Mouse (Mus musculus) myocyte (in vitro differentiated cells): ENCODE data around the gene Fgr. TPM values are rescaled to one million over a fixed set of nuclear protein-coding genes. Genes with fewer than 3 reads are reported as not detected.

ENCODE experiments used
- H3K27me3 ChIP-seq: one replicate; pipeline ENCODE4 v1.6.1; 2011; ENCODE audit not compliant: control insufficient read depth, insufficient read depth, insufficient read length
- H3K36me3 ChIP-seq: one replicate; pipeline ENCODE4 v1.6.1; 2011; ENCODE audit not compliant: control insufficient read depth, insufficient read depth
- H3K4me2 ChIP-seq: one replicate; pipeline ENCODE4 v1.6.1; 2011; ENCODE audit warnings: low read depth, control low read depth
- H3K4me3 ChIP-seq: one replicate; pipeline ENCODE4 v1.5.1; 2011; ENCODE audit warnings: mild to moderate bottlenecking, control low read depth, moderate library complexity
- H3K79me2 ChIP-seq: one replicate; pipeline ENCODE4 v1.6.1; 2011; ENCODE audit not compliant: control insufficient read depth, insufficient read depth
- H3ac ChIP-seq: one replicate; pipeline ENCODE4 v1.6.1; 2011; ENCODE audit not compliant: control insufficient read depth, insufficient read length
- CEBPB ChIP-seq: IDR thresholded peaks from 2 replicates; pipeline ENCODE4 v1.6.1; 2011; ENCODE audit warnings: mild to moderate bottlenecking, moderate library complexity; ENCODE audit not compliant: poor library complexity, insufficient read depth, severe bottlenecking
- E2F4 ChIP-seq: IDR thresholded peaks from one replicate; pipeline ENCODE4 v1.6.1; 2011; ENCODE audit warnings: mild to moderate bottlenecking, control low read depth, moderate library complexity; ENCODE audit not compliant: insufficient read depth
- MAX ChIP-seq: IDR thresholded peaks from one replicate; pipeline ENCODE4 v1.6.1; 2011; ENCODE audit warnings: low read depth, mild to moderate bottlenecking, control low read depth
- MYOD1 ChIP-seq, 3 experiments: IDR thresholded peaks; one replicate each; pipeline ENCODE4 v1.6.1; 2011; ENCODE audit warnings: control low read depth in 2 of 3, low read depth in 2 of 3, mild to moderate bottlenecking in 2 of 3, moderate library complexity in 1 of 3; ENCODE audit not compliant: insufficient read length in 2 of 3, control insufficient read depth in 1 of 3
- MYOG ChIP-seq, 3 experiments: IDR thresholded peaks; one replicate each; pipeline ENCODE4 v1.6.1; 2011; ENCODE audit warnings: control low read depth in 2 of 3, low read depth in 2 of 3, mild to moderate bottlenecking in 2 of 3; ENCODE audit not compliant: insufficient read length in 2 of 3, control insufficient read depth in 1 of 3, insufficient read depth in 1 of 3
- POLR2A ChIP-seq: IDR thresholded peaks from one replicate; pipeline ENCODE4 v1.6.1; 2011; ENCODE audit warnings: low read depth, mild to moderate bottlenecking, control low read depth, moderate library complexity; ENCODE audit not compliant: insufficient read length
- POLR2AphosphoS2 ChIP-seq: IDR thresholded peaks from one replicate; pipeline ENCODE4 v1.6.1; 2011; ENCODE audit warnings: low read depth, control low read depth; ENCODE audit not compliant: insufficient read length
- REST ChIP-seq: IDR thresholded peaks from one replicate; pipeline ENCODE4 v1.6.1; 2011; ENCODE audit warnings: mild to moderate bottlenecking, control low read depth, moderate library complexity; ENCODE audit not compliant: insufficient read depth, insufficient read length
- SRF ChIP-seq: IDR thresholded peaks from one replicate; pipeline ENCODE4 v1.6.1; 2011; ENCODE audit warnings: low read depth; ENCODE audit not compliant: control insufficient read depth, insufficient read length
- TCF12 ChIP-seq: IDR thresholded peaks from one replicate; pipeline ENCODE4 v1.6.1; 2011; ENCODE audit warnings: mild to moderate bottlenecking, control low read depth; ENCODE audit not compliant: poor library complexity, insufficient read depth, severe bottlenecking
- TCF3 ChIP-seq: IDR thresholded peaks from one replicate; pipeline ENCODE4 v1.6.1; 2011; ENCODE audit warnings: low read depth, control low read depth; ENCODE audit not compliant: insufficient read length
- USF1 ChIP-seq: IDR thresholded peaks from one replicate; pipeline ENCODE4 v1.6.1; 2011; ENCODE audit warnings: low read depth, mild to moderate bottlenecking, control low read depth, moderate library complexity
- polyA plus RNA-seq: library from polyadenylated mRNA; unstranded; fragments of >200 nt; fragmentation: generic; extraction: Trizol; gene quantifications from one replicate; pipeline ENCODE4 v1.2.1, GENCODE M21; 2012; ENCODE audit warnings: missing spikeins

The Fgr gene
- polyA plus RNA-seq, 1 experiment = not detected

GRCm38 (mm10) chr4:133026272-133026671 lies 52.4 kb downstream of the Fgr start:
- Histone ChIP-seq H3ac (no peak overlapping the region), H3K27me3 (no peaks in the 10 kb centered on the region), H3K4me3 (no peak overlapping the region), H3K79me2 (peaks cover 95% of the 10 kb centered on the region), H3K36me3 (peaks cover 12% of the 10 kb centered on the region), H3K4me2 (no peak overlapping the region)
- TF ChIP-seq TCF12 (no peak), REST (no peak), TCF3 (no peak), MAX (no peak), POLR2A (no peak), USF1 (no peak), E2F4 (no peak), CEBPB (no peak), POLR2AphosphoS2 (no peak), MYOD1 (IDR thresholded peaks at IDR 0.05; ENCODE audit: control insufficient read depth in 1 of 3, insufficient read length in 2 of 3, low read depth in 2 of 3) (no peak), MYOG (IDR thresholded peaks at IDR 0.05; ENCODE audit: control insufficient read depth in 1 of 3, insufficient read depth in 1 of 3, insufficient read length in 2 of 3, low read depth in 2 of 3) (no peak), SRF (no peak)

DNA sequence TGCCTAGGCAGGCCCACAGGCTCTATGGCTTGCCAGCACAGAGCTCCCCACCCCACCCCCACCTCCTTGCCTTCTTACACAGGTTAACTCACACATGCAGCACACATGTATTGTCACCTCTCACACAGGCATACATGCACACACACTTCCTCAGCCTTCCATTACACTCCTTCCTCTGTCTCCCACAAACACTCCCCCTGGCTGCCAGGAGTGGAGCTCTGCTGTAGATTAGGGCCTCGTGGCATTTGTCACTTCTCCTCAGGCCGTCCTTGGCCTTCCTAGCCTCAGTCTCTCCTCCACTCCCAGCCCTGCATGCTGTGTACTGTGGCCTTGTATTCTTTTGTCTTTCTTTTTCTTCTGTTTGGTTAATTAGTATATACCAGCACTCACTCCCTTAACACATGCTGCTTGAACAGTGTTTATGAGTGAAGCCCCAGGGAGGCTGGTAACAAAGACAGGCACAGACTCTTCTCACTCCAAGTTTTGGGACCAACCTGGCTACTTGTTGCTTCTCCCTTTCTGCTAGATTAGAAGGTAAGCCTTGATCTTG lies 53.0 kb downstream of the Fgr start:
- TF ChIP-seq TCF3 = no peak
- no peak for TF ChIP-seq E2F4
- no peak for TF ChIP-seq MAX
- no peak for TF ChIP-seq REST
- no peak for TF ChIP-seq SRF
- no peak for TF ChIP-seq USF1
- no peak for TF ChIP-seq MYOD1 (IDR thresholded peaks at IDR 0.05; ENCODE audit: control insufficient read depth in 1 of 3, insufficient read length in 2 of 3, low read depth in 2 of 3)
- TF ChIP-seq CEBPB = no peak
- no peak for TF ChIP-seq POLR2AphosphoS2
- TF ChIP-seq TCF12 = no peak
- TF ChIP-seq MYOG (IDR thresholded peaks at IDR 0.05; ENCODE audit: control insufficient read depth in 1 of 3, insufficient read depth in 1 of 3, insufficient read length in 2 of 3, low read depth in 2 of 3) = no peak
- no peak for TF ChIP-seq POLR2A
- Histone ChIP-seq H3K4me2 (no peak overlapping the region), H3K4me3 (no peak overlapping the region), H3K79me2 (peaks cover 95% of the 10 kb centered on the region), H3K27me3 (no peaks in the 10 kb centered on the region), H3ac (no peak overlapping the region), H3K36me3 (peaks cover 17% of the 10 kb centered on the region)

DNA sequence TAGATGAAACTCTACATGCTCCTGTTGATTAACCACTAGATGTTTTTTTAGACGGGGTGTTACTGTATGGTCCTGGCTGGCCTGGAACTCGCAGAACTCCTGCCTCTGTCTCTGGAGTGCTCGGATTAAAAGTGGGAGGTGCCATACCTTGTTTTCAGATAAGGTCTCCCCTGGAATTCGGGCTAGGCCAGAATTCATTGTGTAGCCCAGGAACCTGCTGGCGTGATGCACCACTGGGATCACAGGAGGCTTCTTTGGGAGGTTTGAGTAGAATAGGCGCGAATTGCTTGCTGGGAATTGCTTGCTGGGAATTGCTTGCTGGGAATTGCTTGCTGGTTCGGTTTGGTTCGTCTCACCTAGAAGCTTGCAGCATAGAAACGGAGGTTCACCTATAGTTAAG lies 53.8 kb downstream of the Fgr start:
- peaks cover 17% of the 10 kb centered on the region for H3K36me3 ChIP-seq
- no peak for TF ChIP-seq TCF12
- TF ChIP-seq POLR2AphosphoS2 = no peak
- TF ChIP-seq POLR2A = peak; percentile 7
- H3K4me3 ChIP-seq = no peak overlapping the region
- H3K4me2 ChIP-seq = no peak overlapping the region
- H3K79me2 ChIP-seq = peaks cover 95% of the 10 kb centered on the region
- no peak overlapping the region for H3ac ChIP-seq
- no peaks in the 10 kb centered on the region for H3K27me3 ChIP-seq

- Histone ChIP-seq H3ac (no peak overlapping the region), H3K4me2 (no peak overlapping the region), H3K79me2 (peaks cover 95% of the 10 kb centered on the region), H3K4me3 (no peak overlapping the region), H3K27me3 (no peaks in the 10 kb centered on the region), H3K36me3 (peaks cover 17% of the 10 kb centered on the region)
- TF ChIP-seq CEBPB = no peak
- TF ChIP-seq USF1 = no peak
- TF ChIP-seq MYOG (IDR thresholded peaks at IDR 0.05; ENCODE audit: control insufficient read depth in 1 of 3, insufficient read depth in 1 of 3, insufficient read length in 2 of 3, low read depth in 2 of 3) = no peak
- peak; percentile 6 for TF ChIP-seq POLR2A
- TF ChIP-seq SRF = no peak
These were observed 54.3 kb downstream of the Fgr start for GRCm38 (mm10) chr4:133028193-133028592.

DNA sequence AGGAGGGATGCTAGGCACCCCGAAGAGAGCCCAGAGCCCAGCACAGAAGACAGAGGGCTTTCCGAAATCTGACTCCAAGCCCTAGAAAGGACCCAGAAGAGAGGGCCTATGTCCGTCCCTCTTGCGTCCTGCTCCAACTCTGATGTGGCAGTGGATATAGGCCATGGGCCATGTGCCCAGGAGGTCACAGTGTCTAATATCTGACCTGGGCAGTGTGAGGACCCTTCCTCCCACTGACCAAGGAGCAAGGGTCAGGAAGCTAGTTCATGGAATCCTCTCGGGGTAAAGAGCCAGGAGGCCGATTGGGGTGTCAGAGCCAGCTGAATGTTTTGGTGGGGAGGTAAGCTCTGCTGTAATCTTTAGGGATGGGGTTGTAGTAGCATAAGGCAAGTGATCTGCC lies 55.0 kb downstream of the Fgr start:
- H3K79me2 ChIP-seq = peaks cover 94% of the 10 kb centered on the region
- no peak for TF ChIP-seq TCF3
- no peak for TF ChIP-seq CEBPB
- TF ChIP-seq TCF12 = no peak
- no peak for TF ChIP-seq MYOD1 (IDR thresholded peaks at IDR 0.05; ENCODE audit: control insufficient read depth in 1 of 3, insufficient read length in 2 of 3, low read depth in 2 of 3)
- no peak for TF ChIP-seq MAX
- TF ChIP-seq POLR2AphosphoS2 = no peak
- TF ChIP-seq REST = no peak
- no peak for TF ChIP-seq E2F4
- TF ChIP-seq SRF = no peak
- no peak for TF ChIP-seq USF1
- peaks cover 17% of the 10 kb centered on the region for H3K36me3 ChIP-seq
- no peaks in the 10 kb centered on the region for H3K27me3 ChIP-seq
- H3K4me3 ChIP-seq = no peak overlapping the region
- no peak overlapping the region for H3K4me2 ChIP-seq
- no peak overlapping the region for H3ac ChIP-seq
